Mouse (Mus musculus) midbrain, embryonic 15.5 days (tissue): Measurements from ENCODE around the gene Ppp2r3a. TPM values are rescaled to one million over a fixed set of nuclear protein-coding genes. Genes with fewer than 3 reads are reported as not detected.

ENCODE experiments used
- ATAC-seq: fragments of 200-750 bp; cut with Nextera tagmentation; replicated peaks from 2 replicates; pipeline ENCODE4 v1.8.0; 2017; ENCODE audit warnings: moderate TSS enrichment
- H3K27ac ChIP-seq: fragments of 300-500 bp; sonication (generic); 2 replicates; pipeline ENCODE4 v1.5.1; 2015; ENCODE audit warnings: mild to moderate bottlenecking, inconsistent platforms
- H3K27me3 ChIP-seq: fragments of 300-500 bp; sonication (generic); replicated peaks from 2 replicates; pipeline ENCODE4 v1.6.1; 2015; ENCODE audit warnings: inconsistent platforms
- H3K36me3 ChIP-seq: fragments of 300-500 bp; sonication (generic); replicated peaks from 2 replicates; pipeline ENCODE4 v1.6.1; 2015; ENCODE audit warnings: inconsistent platforms
- H3K4me1 ChIP-seq: fragments of 300-500 bp; sonication (generic); 2 replicates; pipeline ENCODE4 v1.6.1; 2015; ENCODE audit warnings: inconsistent platforms
- H3K4me2 ChIP-seq: fragments of 300-500 bp; sonication (generic); 2 replicates; pipeline ENCODE4 v1.6.1; 2015; ENCODE audit warnings: inconsistent platforms, mild to moderate bottlenecking, moderate library complexity
- H3K4me3 ChIP-seq: fragments of 300-500 bp; sonication (generic); 2 replicates; pipeline ENCODE4 v1.5.1; 2015; ENCODE audit warnings: mild to moderate bottlenecking, inconsistent platforms
- H3K9ac ChIP-seq: fragments of 300-500 bp; sonication (generic); 2 replicates; pipeline ENCODE4 v1.6.1; 2015; ENCODE audit warnings: mild to moderate bottlenecking, inconsistent platforms
- H3K9me3 ChIP-seq: fragments of 300-500 bp; sonication (generic); 2 replicates; pipeline ENCODE4 v1.6.1; 2016; ENCODE audit warnings: inconsistent platforms
- WGBS: fragments of 180-500 bp; shearing (Covaris S2); methylation state at CpG from one replicate; pipeline ENCODE4 v1.1.7; 2015; ENCODE audit warnings: mixed read lengths; 5-methylcytosine and 5-hydroxymethylcytosine counted together
- polyA plus RNA-seq: library from polyadenylated mRNA; unstranded; fragments of >200 nt; fragmentation: Nextera tagmentation; extraction: Ambion mirVana; gene quantifications from 2 replicates; pipeline ENCODE4 v1.2.1, GENCODE M21; 2015

Ppp2r3a gene
- polyA plus RNA-seq, 1 experiment from 2014 or later: 26.0 TPM

- Histone ChIP-seq H3K9me3 (no peaks in the 10 kb centered on the region), H3K36me3 (no peaks in the 10 kb centered on the region; the same call in 1 of the 2 replicates), H3K4me2 (no peak overlapping the region), H3K4me1 (no peaks in the 10 kb centered on the region), H3K27ac (no peak overlapping the region), H3K9ac (no peak overlapping the region), H3K4me3 (no peak overlapping the region), H3K27me3 (no peaks in the 10 kb centered on the region)
- no peak for ATAC-seq
- 45% methylated on average over 3 of the region's 3 CpGs for WGBS
Observed at GRCm38 (mm10) chr9:101110013-101110412, 141.6 kb downstream of the Ppp2r3a start.

- ATAC-seq: no peak
- WGBS: 82% methylated on average over 3 of the region's 3 CpGs
- Histone ChIP-seq H3K36me3 (no peaks in the 10 kb centered on the region; the same call in 1 of the 2 replicates), H3K4me3 (no peak overlapping the region), H3K4me2 (no peak overlapping the region), H3K9me3 (no peaks in the 10 kb centered on the region), H3K27ac (no peak overlapping the region), H3K9ac (no peak overlapping the region), H3K27me3 (no peaks in the 10 kb centered on the region), H3K4me1 (no peaks in the 10 kb centered on the region)
Observed at GRCm38 (mm10) chr9:101107386-101107785, 144.2 kb downstream of the Ppp2r3a start.

GRCm38 (mm10) chr9:101105735-101106134, 145.9 kb downstream of the Ppp2r3a start:
- Histone ChIP-seq H3K27me3 (no peaks in the 10 kb centered on the region), H3K4me3 (no peak overlapping the region), H3K9ac (no peak overlapping the region), H3K27ac (no peak overlapping the region), H3K4me1 (no peaks in the 10 kb centered on the region), H3K4me2 (no peak overlapping the region), H3K9me3 (no peaks in the 10 kb centered on the region), H3K36me3 (peaks cover 5% of the 10 kb centered on the region; the same call in 1 of the 2 replicates)
- no peak for ATAC-seq
- WGBS: 96% methylated on average over 6 of the region's 6 CpGs

GRCm38 (mm10) chr9:101104931-101105330, 146.7 kb downstream of the Ppp2r3a start:
- ATAC-seq: no peak
- WGBS: 75% methylated on average over 11 of the region's 11 CpGs
- no peak overlapping the region for H3K27ac ChIP-seq
- no peaks in the 10 kb centered on the region for H3K27me3 ChIP-seq
- peaks cover 5% of the 10 kb centered on the region; the same call in 1 of the 2 replicates for H3K36me3 ChIP-seq
- H3K4me3 ChIP-seq: no peak overlapping the region
- no peaks in the 10 kb centered on the region for H3K4me1 ChIP-seq
- H3K9ac ChIP-seq: no peak overlapping the region
- no peak overlapping the region for H3K4me2 ChIP-seq
- no peaks in the 10 kb centered on the region for H3K9me3 ChIP-seq

GRCm38 (mm10) chr9:101102288-101102687, 149.3 kb downstream of the Ppp2r3a start:
- H3K4me1 ChIP-seq: no peaks in the 10 kb centered on the region
- H3K4me2 ChIP-seq: no peak overlapping the region
- no peaks in the 10 kb centered on the region for H3K9me3 ChIP-seq
- H3K9ac ChIP-seq: no peak overlapping the region
- H3K27ac ChIP-seq: no peak overlapping the region
- ATAC-seq: no peak
- WGBS: 94% methylated on average over 3 of the region's 3 CpGs
- H3K4me3 ChIP-seq: no peak overlapping the region
- H3K36me3 ChIP-seq: peaks cover 5% of the 10 kb centered on the region; the same call in 1 of the 2 replicates
- H3K27me3 ChIP-seq: no peaks in the 10 kb centered on the region

- no peaks in the 10 kb centered on the region for H3K27me3 ChIP-seq
- H3K4me3 ChIP-seq: no peak overlapping the region
- H3K9me3 ChIP-seq: no peaks in the 10 kb centered on the region
- peaks cover 5% of the 10 kb centered on the region; the same call in 1 of the 2 replicates for H3K36me3 ChIP-seq
- H3K4me2 ChIP-seq: no peak overlapping the region
- no peak for ATAC-seq
- H3K9ac ChIP-seq: no peak overlapping the region
- WGBS: 90% methylated on average over 8 of the region's 8 CpGs
- no peaks in the 10 kb centered on the region for H3K4me1 ChIP-seq
- no peak overlapping the region for H3K27ac ChIP-seq
Observed at GRCm38 (mm10) chr9:101101547-101101946, 150.0 kb downstream of the Ppp2r3a start.

GRCm38 (mm10) chr9:101100163-101100562, 151.4 kb downstream of the Ppp2r3a start:
- no peak overlapping the region for H3K4me2 ChIP-seq
- H3K4me1 ChIP-seq: no peaks in the 10 kb centered on the region
- H3K27ac ChIP-seq: no peak overlapping the region
- no peak overlapping the region for H3K4me3 ChIP-seq
- H3K9ac ChIP-seq: no peak overlapping the region
- H3K36me3 ChIP-seq: peaks cover 5% of the 10 kb centered on the region; the same call in 1 of the 2 replicates
- WGBS: 95% methylated on average over 3 of the region's 3 CpGs
- ATAC-seq: no peak
- no peaks in the 10 kb centered on the region for H3K27me3 ChIP-seq
- no peaks in the 10 kb centered on the region for H3K9me3 ChIP-seq

- no peak overlapping the region for H3K4me3 ChIP-seq
- H3K9ac ChIP-seq: no peak overlapping the region
- no peaks in the 10 kb centered on the region for H3K27me3 ChIP-seq
- no peaks in the 10 kb centered on the region for H3K4me1 ChIP-seq
- H3K9me3 ChIP-seq: no peaks in the 10 kb centered on the region
- peaks cover 5% of the 10 kb centered on the region; the same call in 1 of the 2 replicates for H3K36me3 ChIP-seq
- ATAC-seq: no peak
- WGBS: 90% methylated on average over 6 of the region's 6 CpGs
- H3K27ac ChIP-seq: no peak overlapping the region
- H3K4me2 ChIP-seq: no peak overlapping the region
Observed at GRCm38 (mm10) chr9:101099445-101099844, 152.2 kb downstream of the Ppp2r3a start.

GRCm38 (mm10) chr9:101097542-101097941, 154.1 kb downstream of the Ppp2r3a start:
- Histone ChIP-seq H3K27me3 (no peaks in the 10 kb centered on the region), H3K36me3 (peaks cover 5% of the 10 kb centered on the region; the same call in 1 of the 2 replicates), H3K27ac (no peak overlapping the region), H3K9ac (no peak overlapping the region), H3K9me3 (no peaks in the 10 kb centered on the region), H3K4me3 (no peak overlapping the region), H3K4me1 (no peaks in the 10 kb centered on the region), H3K4me2 (no peak overlapping the region)
- ATAC-seq: no peak
- WGBS: 87% methylated on average over 1 of the region's 1 CpGs

- H3K4me3 ChIP-seq: no peak overlapping the region
- no peaks in the 10 kb centered on the region for H3K27me3 ChIP-seq
- H3K9me3 ChIP-seq: no peaks in the 10 kb centered on the region
- peaks cover 2% of the 10 kb centered on the region; the same call in 1 of the 2 replicates for H3K36me3 ChIP-seq
- ATAC-seq: no peak
- no peak overlapping the region for H3K4me2 ChIP-seq
- 95% methylated on average over 3 of the region's 3 CpGs for WGBS
- H3K9ac ChIP-seq: no peak overlapping the region
- H3K4me1 ChIP-seq: no peaks in the 10 kb centered on the region
- no peak overlapping the region for H3K27ac ChIP-seq
Observed at GRCm38 (mm10) chr9:101096461-101096860, 155.1 kb downstream of the Ppp2r3a start.

- Histone ChIP-seq H3K36me3 (no peaks in the 10 kb centered on the region; the same call in 1 of the 2 replicates), H3K27ac (no peak overlapping the region), H3K9ac (no peak overlapping the region), H3K27me3 (no peaks in the 10 kb centered on the region), H3K4me1 (no peaks in the 10 kb centered on the region), H3K4me3 (no peak overlapping the region), H3K4me2 (no peak overlapping the region), H3K9me3 (no peaks in the 10 kb centered on the region)
- 98% methylated on average over 4 of the region's 4 CpGs for WGBS
- ATAC-seq: no peak
Observed at GRCm38 (mm10) chr9:101095425-101095824, 156.2 kb downstream of the Ppp2r3a start.

- H3K9me3 ChIP-seq: no peaks in the 10 kb centered on the region
- WGBS: 95% methylated on average over 3 of the region's 3 CpGs
- H3K4me1 ChIP-seq: peaks cover 17% of the 10 kb centered on the region
- no peak overlapping the region for H3K27ac ChIP-seq
- no peaks in the 10 kb centered on the region for H3K27me3 ChIP-seq
- H3K36me3 ChIP-seq: no peaks in the 10 kb centered on the region
- no peak overlapping the region for H3K9ac ChIP-seq
- no peak for ATAC-seq
- H3K4me2 ChIP-seq: no peak overlapping the region
- H3K4me3 ChIP-seq: no peak overlapping the region
Observed at GRCm38 (mm10) chr9:101083728-101084127, 167.9 kb downstream of the Ppp2r3a start.

GRCm38 (mm10) chr9:101080046-101080685, 171.4 kb downstream of the Ppp2r3a start:
- no peak overlapping the region for H3K4me3 ChIP-seq
- H3K9me3 ChIP-seq: no peaks in the 10 kb centered on the region
- WGBS: 63% methylated on average over 3 of the region's 3 CpGs
- no peaks in the 10 kb centered on the region for H3K36me3 ChIP-seq
- no peak overlapping the region for H3K4me2 ChIP-seq
- H3K27me3 ChIP-seq: no peaks in the 10 kb centered on the region
- no peak overlapping the region for H3K9ac ChIP-seq
- peaks cover 35% of the 10 kb centered on the region for H3K4me1 ChIP-seq
- no peak for ATAC-seq
- no peak overlapping the region for H3K27ac ChIP-seq
